Mouse (Mus musculus) hindbrain, embryonic 14.5 days (tissue): ENCODE results near the gene Wdr46. TPM values are rescaled to one million over a fixed set of nuclear protein-coding genes. Genes with fewer than 3 reads are reported as not detected.

Source experiments
- ATAC-seq: fragments of 200-750 bp; cut with Nextera tagmentation; 2 replicates; pipeline ENCODE4 v1.8.0; 2017; ENCODE audit warnings: moderate number of reproducible peaks, mild to moderate bottlenecking, moderate TSS enrichment, moderate library complexity; ENCODE audit not compliant: low FRiP score
- DNase-seq: peaks from one replicate; pipeline ENCODE4 v3.0.0-alpha.2; 2015; ENCODE audit warnings: low spot score
- H3K27ac ChIP-seq: fragments of 300-500 bp; sonication (generic); 2 replicates; pipeline ENCODE4 v1.5.1; 2014; ENCODE audit warnings: mild to moderate bottlenecking, moderate library complexity
- H3K27me3 ChIP-seq: fragments of 300-500 bp; sonication (generic); 2 replicates; pipeline ENCODE4 v1.6.1; 2014; ENCODE audit warnings: mild to moderate bottlenecking, low read length, mixed read lengths; ENCODE audit not compliant: control insufficient read depth, insufficient read depth
- H3K36me3 ChIP-seq: fragments of 300-500 bp; sonication (generic); replicated peaks from 2 replicates; pipeline ENCODE4 v1.6.1; 2014; ENCODE audit not compliant: control insufficient read depth, insufficient read depth
- H3K4me1 ChIP-seq: fragments of 300-500 bp; sonication (generic); replicated peaks from 2 replicates; pipeline ENCODE4 v1.6.1; 2014; ENCODE audit warnings: antibody characterized with exemption, low read length, mixed read lengths; ENCODE audit not compliant: control insufficient read depth, insufficient read depth
- H3K4me2 ChIP-seq: fragments of 300-500 bp; sonication (generic); replicated peaks from 2 replicates; pipeline ENCODE4 v1.6.1; 2014; ENCODE audit warnings: mild to moderate bottlenecking, moderate library complexity
- H3K4me3 ChIP-seq: fragments of 300-500 bp; sonication (generic); replicated peaks from 2 replicates; pipeline ENCODE4 v1.5.1; 2014; ENCODE audit warnings: mild to moderate bottlenecking, low read length
- H3K9ac ChIP-seq: fragments of 300-500 bp; sonication (generic); 2 replicates; pipeline ENCODE4 v1.6.1; 2014
- H3K9me3 ChIP-seq: fragments of 300-500 bp; sonication (generic); 2 replicates; pipeline ENCODE4 v1.6.1; 2016; ENCODE audit warnings: low read length; ENCODE audit not compliant: control insufficient read depth
- WGBS: fragments of 180-500 bp; shearing (Covaris S2); extraction: QIAGEN DNeasy Blood & Tissue Kit; methylation state at CpG from one replicate; pipeline ENCODE4 v1.1.7; 2014; 5-methylcytosine and 5-hydroxymethylcytosine counted together
- polyA plus RNA-seq: library from polyadenylated mRNA; unstranded; fragments of >200 nt; fragmentation: Nextera tagmentation; extraction: Ambion mirVana; gene quantifications from 2 replicates; pipeline ENCODE4 v1.2.1, GENCODE M21; 2014

Gene Wdr46
- polyA plus RNA-seq, 1 experiment from 2014 or later: 19.5 TPM

- WGBS: under 1% methylated on average over 50 of the region's 50 CpGs
These were observed 15.2 kb downstream of the Wdr46 start, which contains the start of the genes Vps52 and Rps18 for GRCm38 (mm10) chr17:33955555-33956214. Gene Vps52, plus strand, starts transcription at chr17:33955812. Gene Rps18, minus strand, starts transcription at chr17:33956001.

GRCm38 (mm10) chr17:33956336-33956735 lies 15.9 kb downstream of the Wdr46 start:
- H3K36me3 ChIP-seq: peaks cover 59% of the 10 kb centered on the region

More at GRCm38 (mm10) chr17:33955555-33956214, 15.2 kb downstream of the Wdr46 start, which contains the start of the genes Vps52 and Rps18:
- peaks cover 52% of the 10 kb centered on the region for H3K36me3 ChIP-seq
- H3K27ac ChIP-seq: peak within 1 kb of the TSS; percentile 90
- H3K4me1 ChIP-seq: peaks cover 26% of the 10 kb centered on the region
- no peaks in the 10 kb centered on the region for H3K27me3 ChIP-seq
- H3K4me3 ChIP-seq: peak within 1 kb of the TSS; percentile 83
- peak within 1 kb of the TSS; percentile 90 for H3K9ac ChIP-seq
- DNase-seq: peak; percentile 99
- no peaks in the 10 kb centered on the region for H3K9me3 ChIP-seq
- H3K4me2 ChIP-seq: peak within 1 kb of the TSS; percentile 75
- ATAC-seq: peak; percentile 89

GRCm38 (mm10) chr17:33957493-33957892 lies 17.0 kb downstream of the Wdr46 start:
- Histone ChIP-seq H3K9ac (no peak overlapping the region), H3K36me3 (peaks cover 60% of the 10 kb centered on the region)

More at GRCm38 (mm10) chr17:33956336-33956735, 15.9 kb downstream of the Wdr46 start:
- H3K9me3 ChIP-seq: no peaks in the 10 kb centered on the region
- peak overlapping the region; percentile 86 for H3K9ac ChIP-seq
- peak overlapping the region; percentile 75 for H3K4me2 ChIP-seq
- peak overlapping the region; percentile 83 for H3K4me3 ChIP-seq
- H3K27ac ChIP-seq: peak overlapping the region; percentile 90
- no peak for ATAC-seq
- no peaks in the 10 kb centered on the region for H3K27me3 ChIP-seq
- DNase-seq: no peak
- H3K4me1 ChIP-seq: peaks cover 25% of the 10 kb centered on the region
- WGBS: 9% methylated on average over 10 of the region's 10 CpGs

GRCm38 (mm10) chr17:33958451-33958850 lies 18.0 kb downstream of the Wdr46 start:
- DNase-seq (no peak), ATAC-seq (no peak)
- no peaks in the 10 kb centered on the region for H3K27me3 ChIP-seq
- H3K4me3 ChIP-seq: no peak overlapping the region
- 95% methylated on average over 11 of the region's 11 CpGs for WGBS
- no peaks in the 10 kb centered on the region for H3K9me3 ChIP-seq
- no peak overlapping the region for H3K9ac ChIP-seq
- H3K4me2 ChIP-seq: no peak overlapping the region
- H3K27ac ChIP-seq: no peak overlapping the region
- H3K36me3 ChIP-seq: peaks cover 60% of the 10 kb centered on the region
- H3K4me1 ChIP-seq: peaks cover 17% of the 10 kb centered on the region

More at GRCm38 (mm10) chr17:33957493-33957892, 17.0 kb downstream of the Wdr46 start:
- Histone ChIP-seq H3K4me2 (no peak overlapping the region), H3K27ac (no peak overlapping the region), H3K9me3 (no peaks in the 10 kb centered on the region), H3K27me3 (no peaks in the 10 kb centered on the region), H3K4me3 (no peak overlapping the region), H3K4me1 (peaks cover 17% of the 10 kb centered on the region)
- ATAC-seq: no peak
- 88% methylated on average over 6 of the region's 6 CpGs for WGBS
- DNase-seq: no peak

GRCm38 (mm10) chr17:33959135-33959534 lies 18.7 kb downstream of the Wdr46 start:
- no peaks in the 10 kb centered on the region for H3K9me3 ChIP-seq
- ATAC-seq: no peak
- H3K9ac ChIP-seq: no peak overlapping the region
- H3K36me3 ChIP-seq: peaks cover 60% of the 10 kb centered on the region
- WGBS: 98% methylated on average over 13 of the region's 13 CpGs
- DNase-seq: no peak
- H3K4me2 ChIP-seq: no peak overlapping the region
- H3K27me3 ChIP-seq: no peaks in the 10 kb centered on the region
- H3K4me1 ChIP-seq: peaks cover 14% of the 10 kb centered on the region
- no peak overlapping the region for H3K27ac ChIP-seq
- no peak overlapping the region for H3K4me3 ChIP-seq

- Histone ChIP-seq H3K4me1 (peaks cover 6% of the 10 kb centered on the region), H3K27ac (no peak overlapping the region), H3K36me3 (peaks cover 59% of the 10 kb centered on the region), H3K9ac (no peak overlapping the region), H3K9me3 (no peaks in the 10 kb centered on the region), H3K4me2 (no peak overlapping the region), H3K4me3 (no peak overlapping the region), H3K27me3 (no peaks in the 10 kb centered on the region)
- ATAC-seq (no peak), DNase-seq (no peak)
- WGBS: 95% methylated on average over 15 of the region's 15 CpGs
These were observed 19.5 kb downstream of the Wdr46 start for GRCm38 (mm10) chr17:33959948-33960347.

GRCm38 (mm10) chr17:33962876-33963275 lies 22.4 kb downstream of the Wdr46 start:
- peaks cover 79% of the 10 kb centered on the region for H3K36me3 ChIP-seq

DNA sequence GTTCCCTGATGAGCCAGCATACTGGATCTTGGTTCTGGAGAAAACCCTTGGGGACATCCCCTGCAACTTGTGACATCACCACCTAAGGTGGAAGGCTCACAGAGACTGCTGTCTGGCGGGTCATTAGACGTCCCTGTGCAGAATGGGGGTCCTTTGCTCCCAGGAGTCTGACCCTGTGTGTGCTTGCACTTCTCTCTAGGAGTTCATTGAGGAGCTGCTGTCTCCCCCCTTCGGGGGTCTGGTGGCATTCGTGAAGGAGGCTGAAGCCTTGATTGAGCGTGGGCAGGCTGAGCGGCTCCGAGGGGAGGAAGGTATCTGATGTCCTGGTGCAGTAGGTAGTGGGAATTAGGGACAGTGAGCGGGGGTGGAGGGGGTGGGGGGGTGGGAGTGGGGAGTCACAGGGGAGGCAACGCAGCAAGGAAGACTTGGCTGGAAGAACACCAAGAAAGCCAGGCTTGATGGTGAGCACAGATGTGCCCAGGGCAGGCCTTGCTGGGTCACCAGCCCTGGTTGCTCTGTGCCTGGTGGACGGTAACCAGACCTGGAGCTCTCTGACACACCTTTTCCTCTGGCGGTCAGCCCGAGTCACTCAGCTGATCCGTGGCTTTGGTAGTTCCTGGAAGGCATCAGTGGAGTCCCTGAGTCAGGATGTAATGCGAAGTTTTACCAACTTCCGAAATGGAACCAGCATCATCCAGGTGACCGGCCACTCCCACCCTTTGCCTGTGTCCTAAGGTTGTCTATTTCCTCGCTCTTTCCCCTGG lies 24.8 kb downstream of the Wdr46 start:
- 94% methylated on average over 16 of the region's 17 CpGs for WGBS
- no peak for ATAC-seq
- Histone ChIP-seq H3K27me3 (no peaks in the 10 kb centered on the region), H3K9me3 (no peaks in the 10 kb centered on the region), H3K9ac (no peak overlapping the region), H3K4me1 (no peaks in the 10 kb centered on the region), H3K27ac (no peak overlapping the region), H3K4me3 (no peak overlapping the region), H3K4me2 (no peak overlapping the region), H3K36me3 (peaks cover 58% of the 10 kb centered on the region)
- no peak for DNase-seq

More at GRCm38 (mm10) chr17:33962876-33963275, 22.4 kb downstream of the Wdr46 start:
- DNase-seq: no peak
- Histone ChIP-seq H3K9ac (no peak overlapping the region), H3K9me3 (no peaks in the 10 kb centered on the region), H3K4me1 (no peaks in the 10 kb centered on the region), H3K27ac (no peak overlapping the region), H3K27me3 (no peaks in the 10 kb centered on the region), H3K4me3 (no peak overlapping the region), H3K4me2 (no peak overlapping the region)
- WGBS: 96% methylated on average over 7 of the region's 7 CpGs
- no peak for ATAC-seq

- Histone ChIP-seq H3K4me3 (no peak overlapping the region), H3K4me1 (no peaks in the 10 kb centered on the region), H3K36me3 (peaks cover 51% of the 10 kb centered on the region), H3K9me3 (no peaks in the 10 kb centered on the region), H3K27me3 (no peaks in the 10 kb centered on the region), H3K4me2 (no peak overlapping the region), H3K27ac (no peak overlapping the region), H3K9ac (no peak overlapping the region)
- DNase-seq (no peak), ATAC-seq (no peak)
- WGBS: 90% methylated on average over 16 of the region's 16 CpGs
These were observed 25.5 kb downstream of the Wdr46 start for GRCm38 (mm10) chr17:33965846-33966550.
